Mouse (Mus musculus) layer of hippocampus, adult 2 months (tissue): ENCODE results near the gene Slc37a1. TPM values are rescaled to one million over a fixed set of nuclear protein-coding genes. Genes with fewer than 3 reads are reported as not detected.

Experiments
- DNase-seq, 2 experiments: peaks; one replicate each; pipeline ENCODE4 v3.0.0; 2022; ENCODE audit warnings: low spot score in 2 of 2
- H3K27ac ChIP-seq: fragments of 200-600 bp; 2 replicates; pipeline ENCODE4 v1.8.1; 2022
- H3K4me3 ChIP-seq: fragments of 200-600 bp; 2 replicates; pipeline ENCODE4 v1.8.1; 2022; ENCODE audit warnings: mild to moderate bottlenecking
- CTCF ChIP-seq: fragments of 200-600 bp; conservative IDR thresholded peaks from 2 replicates; pipeline ENCODE4 v1.8.1; 2022; ENCODE audit warnings: antibody characterized with exemption, mild to moderate bottlenecking, moderate library complexity
- total RNA-seq, 2 experiments: library from RNA; stranded (reverse); gene quantifications; 2 replicates each; pipeline ENCODE4 v1.2.3; 2021

The Slc37a1 gene
- total RNA-seq, 2 experiments from 2014 or later: 8.4 to 11.5 TPM

GRCm38 (mm10) chr17:31304895-31305775 lies 18.5 kb downstream of the Slc37a1 start:
- Histone ChIP-seq H3K27ac (no peak overlapping the region), H3K4me3 (no peak overlapping the region)
- no peak for TF ChIP-seq CTCF
- no peak for DNase-seq

GRCm38 (mm10) chr17:31305776-31306120 lies 19.2 kb downstream of the Slc37a1 start:
- Histone ChIP-seq H3K4me3 (no peak overlapping the region), H3K27ac (no peak overlapping the region)
- DNase-seq: no peak
- TF ChIP-seq CTCF: no peak

- H3K27ac ChIP-seq: no peak overlapping the region
- H3K4me3 ChIP-seq: no peak overlapping the region
- no peak for DNase-seq
- TF ChIP-seq CTCF: no peak
Observed at GRCm38 (mm10) chr17:31307756-31308155, 21.2 kb downstream of the Slc37a1 start.

GRCm38 (mm10) chr17:31308291-31308816 lies 21.8 kb downstream of the Slc37a1 start:
- Histone ChIP-seq H3K4me3 (no peak overlapping the region), H3K27ac (no peak overlapping the region)
- TF ChIP-seq CTCF: no peak
- no peak for DNase-seq

GRCm38 (mm10) chr17:31309281-31309793 lies 22.7 kb downstream of the Slc37a1 start:
- no peak for TF ChIP-seq CTCF
- H3K27ac ChIP-seq: no peak overlapping the region

GRCm38 (mm10) chr17:31311047-31311446 lies 24.5 kb downstream of the Slc37a1 start:
- TF ChIP-seq CTCF: no peak
- no peak overlapping the region for H3K4me3 ChIP-seq
- no peak overlapping the region for H3K27ac ChIP-seq
- DNase-seq: no peak

More at GRCm38 (mm10) chr17:31309281-31309793, 22.7 kb downstream of the Slc37a1 start:
- DNase-seq: no peak
- no peak overlapping the region for H3K4me3 ChIP-seq

GRCm38 (mm10) chr17:31312648-31313047 lies 26.1 kb downstream of the Slc37a1 start:
- no peak overlapping the region for H3K27ac ChIP-seq
- DNase-seq: no peak
- no peak for TF ChIP-seq CTCF
- no peak overlapping the region for H3K4me3 ChIP-seq

- no peak for TF ChIP-seq CTCF
- Histone ChIP-seq H3K27ac (no peak overlapping the region), H3K4me3 (no peak overlapping the region)
- no peak for DNase-seq
Observed at GRCm38 (mm10) chr17:31315046-31315792, 28.6 kb downstream of the Slc37a1 start.

- Histone ChIP-seq H3K4me3 (no peak overlapping the region), H3K27ac (no peak overlapping the region)
- DNase-seq: no peak
- no peak for TF ChIP-seq CTCF
Observed at GRCm38 (mm10) chr17:31315993-31316392, 29.4 kb downstream of the Slc37a1 start.

- no peak for DNase-seq
- H3K4me3 ChIP-seq: no peak overlapping the region
- no peak overlapping the region for H3K27ac ChIP-seq
- TF ChIP-seq CTCF: no peak
Observed at GRCm38 (mm10) chr17:31316998-31317397, 30.4 kb downstream of the Slc37a1 start.

- DNase-seq: no peak
- no peak overlapping the region for H3K27ac ChIP-seq
- H3K4me3 ChIP-seq: no peak overlapping the region
- peak; percentile 58 for TF ChIP-seq CTCF
Observed at GRCm38 (mm10) chr17:31317521-31318272, 31.1 kb downstream of the Slc37a1 start.
